Mouse (Mus musculus): ENCODE data around the gene Gm21961. TPM values are rescaled to one million over a fixed set of nuclear protein-coding genes. Genes with fewer than 3 reads are reported as not detected.
"Not testable (repeated sequence)": the region's sequence is repeated elsewhere in the genome, so short reads cannot be mapped to it uniquely, and the experiment has no call there.

The Gm21961 gene
- polyA plus RNA-seq (2015; fragmentation: Nextera tagmentation; extraction: Ambion mirVana): not detected in 2 replicates

GRCm38 (mm10) chr15:65014804-65015203 is at the start of gene Gm21961:
Gene Gm21961 (minus strand): TSS chr15:65014904.
- Histone ChIP-seq H3K9me3 (replicated peaks) (no peaks in the 10 kb centered on the region), H3K27me3 (no peaks in the 10 kb centered on the region), H3K4me2 (no peak within 1 kb of the TSS), H3K36me3 (no peaks in the 10 kb centered on the region), H3K4me1 (no peaks in the 10 kb centered on the region), H3K27ac (no peak within 1 kb of the TSS), H3K9ac (no peak within 1 kb of the TSS), H3K4me3 (replicated peaks) (no peak within 1 kb of the TSS)
- WGBS: 93% methylated on average over 5 of the region's 5 CpGs
- ATAC-seq (replicated peaks; ENCODE audit: low FRiP score): no peak

- no peaks in the 10 kb centered on the region for H3K4me1 ChIP-seq
- ATAC-seq (replicated peaks; ENCODE audit: low FRiP score): no peak
- no peaks in the 10 kb centered on the region for H3K36me3 ChIP-seq
- H3K9ac ChIP-seq: no peak overlapping the region
- no peak overlapping the region for H3K27ac ChIP-seq
- 70% methylated on average over 4 of the region's 4 CpGs for WGBS
- H3K27me3 ChIP-seq: no peaks in the 10 kb centered on the region
- no peaks in the 10 kb centered on the region for H3K9me3 ChIP-seq (replicated peaks)
- no peak overlapping the region for H3K4me3 ChIP-seq (replicated peaks)
- H3K4me2 ChIP-seq: no peak overlapping the region
Observed at GRCm38 (mm10) chr15:65041999-65042398, 27.3 kb upstream of the Gm21961 start.

GRCm38 (mm10) chr15:65039216-65039615 is 24.5 kb upstream of the Gm21961 start:
- H3K27ac ChIP-seq; ATAC-seq (replicated peaks; ENCODE audit: low FRiP score); H3K27me3 ChIP-seq; H3K4me2 ChIP-seq; H3K4me1 ChIP-seq; H3K4me3 ChIP-seq (replicated peaks); H3K9me3 ChIP-seq (replicated peaks); H3K36me3 ChIP-seq; H3K9ac ChIP-seq: not testable (repeated sequence)

GRCm38 (mm10) chr15:65017971-65018370 is 3.3 kb upstream of the Gm21961 start:
- H3K4me3 ChIP-seq (replicated peaks): no peak overlapping the region
- no peak overlapping the region for H3K27ac ChIP-seq
- H3K4me1 ChIP-seq: no peaks in the 10 kb centered on the region
- H3K9ac ChIP-seq: no peak overlapping the region
- no peaks in the 10 kb centered on the region for H3K36me3 ChIP-seq
- no peak overlapping the region for H3K4me2 ChIP-seq
- ATAC-seq (replicated peaks; ENCODE audit: low FRiP score): no peak
- H3K27me3 ChIP-seq: no peaks in the 10 kb centered on the region
- no peaks in the 10 kb centered on the region for H3K9me3 ChIP-seq (replicated peaks)
- WGBS: 78% methylated on average over 1 of the region's 1 CpGs

- H3K9ac ChIP-seq: no peak overlapping the region
- H3K4me1 ChIP-seq: no peaks in the 10 kb centered on the region
- H3K27me3 ChIP-seq: no peaks in the 10 kb centered on the region
- H3K4me2 ChIP-seq: no peak overlapping the region
- no peak overlapping the region for H3K4me3 ChIP-seq (replicated peaks)
- no peaks in the 10 kb centered on the region for H3K36me3 ChIP-seq
- no peaks in the 10 kb centered on the region for H3K9me3 ChIP-seq (replicated peaks)
- H3K27ac ChIP-seq: no peak overlapping the region
- ATAC-seq (replicated peaks; ENCODE audit: low FRiP score): no peak
Observed at GRCm38 (mm10) chr15:65006177-65006576, 8.5 kb downstream of the Gm21961 start.

- H3K4me2 ChIP-seq: no peak overlapping the region
- H3K9ac ChIP-seq: no peak overlapping the region
- H3K27ac ChIP-seq: no peak overlapping the region
- no peaks in the 10 kb centered on the region for H3K27me3 ChIP-seq
- 84% methylated on average over 4 of the region's 4 CpGs for WGBS
- ATAC-seq (replicated peaks; ENCODE audit: low FRiP score): no peak
- no peaks in the 10 kb centered on the region for H3K4me1 ChIP-seq
- no peaks in the 10 kb centered on the region for H3K36me3 ChIP-seq
- no peaks in the 10 kb centered on the region for H3K9me3 ChIP-seq (replicated peaks)
- no peak overlapping the region for H3K4me3 ChIP-seq (replicated peaks)
Observed at GRCm38 (mm10) chr15:64994498-64994897, 20.2 kb downstream of the Gm21961 start.

GRCm38 (mm10) chr15:64979976-64980375 is 34.7 kb downstream of the Gm21961 start:
- H3K9ac ChIP-seq: no peak overlapping the region
- no peaks in the 10 kb centered on the region for H3K27me3 ChIP-seq
- H3K9me3 ChIP-seq (replicated peaks): no peaks in the 10 kb centered on the region
- H3K4me2 ChIP-seq: no peak overlapping the region
- no peaks in the 10 kb centered on the region for H3K36me3 ChIP-seq
- WGBS: 64% methylated on average over 2 of the region's 2 CpGs
- no peak for ATAC-seq (replicated peaks; ENCODE audit: low FRiP score)
- no peaks in the 10 kb centered on the region for H3K4me1 ChIP-seq
- no peak overlapping the region for H3K4me3 ChIP-seq (replicated peaks)
- H3K27ac ChIP-seq: no peak overlapping the region

- Histone ChIP-seq H3K9ac (no peak overlapping the region), H3K9me3 (replicated peaks) (no peaks in the 10 kb centered on the region), H3K4me2 (no peak overlapping the region), H3K27ac (no peak overlapping the region), H3K4me3 (replicated peaks) (no peak overlapping the region), H3K4me1 (no peaks in the 10 kb centered on the region), H3K36me3 (no peaks in the 10 kb centered on the region), H3K27me3 (no peaks in the 10 kb centered on the region)
- ATAC-seq (replicated peaks; ENCODE audit: low FRiP score): no peak
- 88% methylated on average over 7 of the region's 7 CpGs for WGBS
Observed at GRCm38 (mm10) chr15:64976044-64976805, 38.5 kb downstream of the Gm21961 start.

Other genes starting within 250 kb of the Gm21961 start
- not detected in 2 replicates for gene Gm21798, start 197.2 kb downstream of the Gm21961 start, polyA plus RNA-seq (2015; fragmentation: Nextera tagmentation; extraction: Ambion mirVana)